Mouse (Mus musculus): ENCODE results near the gene Ihh. TPM values are rescaled to one million over a fixed set of nuclear protein-coding genes. Genes with fewer than 3 reads are reported as not detected.
A peak's percentile ranks its signal among the peaks of the same experiment; 100 is the strongest.

Ihh gene
- 0.08 TPM in 1 of 2 replicates, not detected in the other for polyA plus RNA-seq (2015; fragmentation: Nextera tagmentation; extraction: Ambion mirVana)

GRCm38 (mm10) chr1:74951556-74952210 lies at the start of gene Ihh:
TSS of gene Ihh (minus strand) at chr1:74951672.

DNA sequence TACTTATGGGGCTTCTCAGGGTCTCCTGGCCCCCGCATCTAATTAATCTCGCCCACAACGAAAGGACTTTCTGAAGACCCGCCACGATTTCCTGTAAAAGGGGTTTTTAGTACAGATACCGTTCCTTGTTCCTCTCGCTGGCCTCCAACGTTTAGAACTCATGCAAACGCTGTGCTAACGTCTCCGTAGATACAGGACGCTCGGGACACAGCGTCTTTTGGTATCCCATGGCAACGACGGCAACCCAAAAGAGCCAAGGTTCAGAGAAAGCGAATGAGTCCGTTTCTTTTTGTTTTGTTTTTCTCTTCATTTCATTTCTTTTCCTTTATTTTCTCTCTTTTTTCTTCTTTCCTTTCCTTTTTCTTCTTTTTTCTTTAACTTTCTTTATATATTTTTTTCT lies 16.1 kb downstream of the Ihh start, which contains the start of gene Cfap65:
TSS of gene Cfap65 (minus strand) at position 198 of the 400 bp plus-strand sequence.

MicroRNAs encoded within 50 kb of the gene (microRNA counts, 519-probe panel; counts per million panel counts)
- microRNA mmu-miR-375: not detected

Small RNA genes within 50 kb of the gene (microRNA-seq; reads per million reads assigned to microRNA genes)
- 56.3 reads per million, percentile 41 among the genes with 10 or more reads in this experiment for gene Mir375

Other genes starting within 250 kb of the Ihh start
- gene Cyp27a1, start 238.1 kb downstream of the Ihh start, polyA plus RNA-seq (2015; fragmentation: Nextera tagmentation; extraction: Ambion mirVana): 8.5 and 10.7 TPM in 2 replicates
- gene Prkag3, start 202.5 kb downstream of the Ihh start, polyA plus RNA-seq (2015; fragmentation: Nextera tagmentation; extraction: Ambion mirVana): 0.41 and 0.58 TPM in 2 replicates
- 8.4 and 8.6 TPM in 2 replicates for gene Wnt6, start 179.8 kb downstream of the Ihh start, polyA plus RNA-seq (2015; fragmentation: Nextera tagmentation; extraction: Ambion mirVana)
- 7.4 and 9.2 TPM in 2 replicates for gene Wnt10a, start 160.2 kb downstream of the Ihh start, polyA plus RNA-seq (2015; fragmentation: Nextera tagmentation; extraction: Ambion mirVana)
- not detected in 2 replicates for gene Cdk5r2, start 96.7 kb downstream of the Ihh start, polyA plus RNA-seq (2015; fragmentation: Nextera tagmentation; extraction: Ambion mirVana)
- not detected in 2 replicates for gene Fev, start 66.3 kb downstream of the Ihh start, polyA plus RNA-seq (2015; fragmentation: Nextera tagmentation; extraction: Ambion mirVana)
- gene Cryba2, start 58.5 kb downstream of the Ihh start, polyA plus RNA-seq (2015; fragmentation: Nextera tagmentation; extraction: Ambion mirVana): not detected in 2 replicates
- gene Cfap65, start 16.1 kb downstream of the Ihh start, polyA plus RNA-seq (2015; fragmentation: Nextera tagmentation; extraction: Ambion mirVana): not detected in 2 replicates
- 6.5 and 6.7 TPM in 2 replicates for gene Nhej1, start 173.5 kb upstream of the Ihh start, polyA plus RNA-seq (2015; fragmentation: Nextera tagmentation; extraction: Ambion mirVana)
- 0.98 TPM in 2 replicates for gene Slc23a3, start 182.2 kb upstream of the Ihh start, polyA plus RNA-seq (2015; fragmentation: Nextera tagmentation; extraction: Ambion mirVana)
- 30.9 and 33.7 TPM in 2 replicates for gene Cnppd1, start 191.0 kb upstream of the Ihh start, polyA plus RNA-seq (2015; fragmentation: Nextera tagmentation; extraction: Ambion mirVana)
- gene Retreg2, start 191.1 kb upstream of the Ihh start, polyA plus RNA-seq (2015; fragmentation: Nextera tagmentation; extraction: Ambion mirVana): 23.0 and 25.4 TPM in 2 replicates
- gene Zfand2b, start 217.0 kb upstream of the Ihh start, polyA plus RNA-seq (2015; fragmentation: Nextera tagmentation; extraction: Ambion mirVana): 27.1 and 30.9 TPM in 2 replicates
- 11.4 and 15.1 TPM in 2 replicates for gene Abcb6, start 228.7 kb upstream of the Ihh start, polyA plus RNA-seq (2015; fragmentation: Nextera tagmentation; extraction: Ambion mirVana)
- gene Ankzf1, start 240.5 kb upstream of the Ihh start, polyA plus RNA-seq (2015; fragmentation: Nextera tagmentation; extraction: Ambion mirVana): 12.1 and 14.3 TPM in 2 replicates
- gene Atg9a, start 240.5 kb upstream of the Ihh start, polyA plus RNA-seq (2015; fragmentation: Nextera tagmentation; extraction: Ambion mirVana): 25.4 and 26.5 TPM in 2 replicates